Mouse (Mus musculus) stomach, embryonic 14.5 days (tissue): ENCODE measurements around the gene Stat5b. TPM values are rescaled to one million over a fixed set of nuclear protein-coding genes. Genes with fewer than 3 reads are reported as not detected.

ENCODE experiments used
- ATAC-seq: fragments of 200-750 bp; cut with Nextera tagmentation; 2 replicates; pipeline ENCODE4 v1.8.0; 2017; ENCODE audit warnings: low read depth, moderate TSS enrichment; ENCODE audit not compliant: insufficient number of reproducible peaks, insufficient read depth, low FRiP score
- H3K27ac ChIP-seq: fragments of 300-500 bp; sonication (generic); 2 replicates; pipeline ENCODE4 v1.5.1; 2014; ENCODE audit warnings: mild to moderate bottlenecking, low read length, moderate library complexity, mixed read lengths
- H3K27me3 ChIP-seq: fragments of 300-500 bp; sonication (generic); 2 replicates; pipeline ENCODE4 v1.6.1; 2014; ENCODE audit warnings: low read length, control low read depth, mixed read lengths; ENCODE audit not compliant: control insufficient read depth, insufficient read depth
- H3K36me3 ChIP-seq: fragments of 300-500 bp; sonication (generic); 2 replicates; pipeline ENCODE4 v1.6.1; 2014; ENCODE audit warnings: mild to moderate bottlenecking, control low read depth, low read length, moderate library complexity, mixed read lengths; ENCODE audit not compliant: control insufficient read depth, insufficient read depth
- H3K4me1 ChIP-seq: fragments of 300-500 bp; sonication (generic); 2 replicates; pipeline ENCODE4 v1.6.1; 2014; ENCODE audit warnings: low read length, control low read depth, mixed read lengths; ENCODE audit not compliant: control insufficient read depth, insufficient read depth
- H3K4me2 ChIP-seq: fragments of 300-500 bp; sonication (generic); replicated peaks from 2 replicates; pipeline ENCODE4 v1.6.1; 2014; ENCODE audit warnings: low read depth, low read length, control low read depth
- H3K4me3 ChIP-seq: fragments of 300-500 bp; sonication (generic); 2 replicates; pipeline ENCODE4 v1.5.1; 2014; ENCODE audit warnings: low read depth, low read length, control low read depth
- H3K9ac ChIP-seq: fragments of 300-500 bp; sonication (generic); replicated peaks from 2 replicates; pipeline ENCODE4 v1.6.1; 2014; ENCODE audit warnings: low read depth, mild to moderate bottlenecking, control low read depth, low read length, moderate library complexity, mixed read lengths
- H3K9me3 ChIP-seq: fragments of 300-500 bp; sonication (generic); 2 replicates; pipeline ENCODE4 v1.6.1; 2016; ENCODE audit warnings: low read depth, low read length, control low read depth; ENCODE audit not compliant: control insufficient read depth
- WGBS: fragments of 180-500 bp; shearing (Covaris S2); extraction: QIAGEN DNeasy Blood & Tissue Kit; methylation state at CpG from one replicate; pipeline ENCODE4 v1.1.7; 2014; 5-methylcytosine and 5-hydroxymethylcytosine counted together
- polyA plus RNA-seq: library from polyadenylated mRNA; unstranded; fragments of >200 nt; fragmentation: Nextera tagmentation; extraction: Ambion mirVana; gene quantifications from 2 replicates; pipeline ENCODE4 v1.2.1, GENCODE M21; 2014

Stat5b gene
- polyA plus RNA-seq: 24.6 and 26.8 TPM in 2 replicates

DNA sequence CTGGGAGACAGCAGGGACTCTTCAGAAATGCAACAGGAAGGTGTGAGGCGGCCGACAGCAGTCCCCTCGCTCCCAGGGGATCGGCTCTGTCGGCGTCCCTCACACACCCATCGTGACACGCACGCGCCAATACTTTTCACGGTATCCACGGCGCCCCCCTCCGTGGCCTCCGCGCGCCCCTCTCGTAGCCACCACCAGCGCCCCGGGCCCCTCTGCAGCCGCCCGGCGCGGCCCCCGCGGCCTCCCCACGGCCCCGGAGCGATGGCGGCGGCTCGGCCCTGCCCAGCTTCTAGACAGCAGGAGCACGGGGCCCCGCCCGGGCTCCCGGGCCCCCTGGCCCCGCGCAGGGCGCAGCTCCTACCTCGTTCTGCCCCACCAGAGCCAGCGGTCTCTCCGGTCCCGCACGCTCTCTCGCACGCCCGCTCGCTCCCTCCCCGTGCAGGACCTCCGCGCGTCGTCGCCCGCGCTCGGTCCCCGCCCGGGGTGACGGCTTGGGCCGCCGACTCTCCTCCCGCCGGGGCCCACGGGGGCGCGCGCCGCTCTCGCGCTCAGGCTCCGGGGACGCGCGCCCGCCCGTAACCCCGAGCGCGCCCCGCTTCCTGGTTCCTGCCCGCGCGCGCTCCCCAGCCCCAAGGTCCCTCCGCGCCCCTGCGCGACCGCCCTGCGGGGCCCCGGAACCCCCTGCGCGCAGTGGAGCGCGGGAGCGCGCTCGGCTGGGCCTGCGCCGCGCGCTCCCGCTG lies at the start of gene Stat5b:
TSS of gene Stat5b (minus strand) at position 687 of the 740 bp plus-strand sequence.
- Histone ChIP-seq H3K4me1 (peaks cover 10% of the 10 kb centered on the region), H3K9me3 (no peaks in the 10 kb centered on the region), H3K27ac (peak within 1 kb of the TSS; percentile 84), H3K36me3 (no peaks in the 10 kb centered on the region), H3K4me3 (peak within 1 kb of the TSS; percentile 93), H3K27me3 (no peaks in the 10 kb centered on the region), H3K4me2 (peak within 1 kb of the TSS; percentile 79), H3K9ac (peak within 1 kb of the TSS; percentile 96)
- ATAC-seq: peak; percentile 81
- under 1% methylated on average over 91 of the region's 104 CpGs for WGBS

DNA sequence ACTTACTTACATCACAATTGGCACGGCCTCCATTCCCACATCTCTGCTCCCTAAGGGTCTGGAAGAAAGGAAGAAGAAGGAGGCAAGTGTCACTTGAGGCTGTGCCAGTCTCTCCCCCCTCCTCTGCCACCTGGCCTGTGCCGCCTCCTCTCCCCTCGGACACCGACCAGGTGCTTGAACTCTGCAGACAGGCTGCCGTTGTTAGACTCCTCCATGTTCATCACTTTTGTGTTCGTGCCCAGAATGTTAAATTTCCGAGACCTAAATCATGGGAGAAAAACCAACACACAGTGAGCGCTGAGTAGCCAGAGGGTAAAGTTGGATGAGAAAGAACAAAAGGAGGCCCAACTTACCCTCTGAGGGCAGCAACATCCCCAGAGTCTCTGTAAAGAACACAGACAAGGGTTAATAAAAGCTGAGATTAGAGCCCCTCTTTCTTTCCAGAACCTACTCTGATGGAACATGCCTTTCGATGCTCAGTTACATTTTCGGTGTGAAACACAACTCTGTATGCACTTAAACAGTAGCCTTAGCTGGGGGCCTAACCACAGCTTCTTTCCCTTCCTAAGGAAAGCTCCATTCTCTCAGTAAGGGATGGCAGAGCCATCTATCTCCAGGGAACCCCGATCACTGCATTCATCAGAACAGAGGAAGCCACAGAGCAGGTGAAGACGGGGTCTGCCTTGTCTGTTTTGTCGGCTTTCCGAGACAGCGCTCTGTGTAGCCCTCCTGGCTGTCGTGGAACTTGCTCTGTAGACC lies 48.1 kb upstream of the Stat5b start:
- Histone ChIP-seq H3K9ac (no peak overlapping the region), H3K4me3 (no peak overlapping the region), H3K27ac (no peak overlapping the region), H3K4me2 (no peak overlapping the region), H3K9me3 (peaks cover 5% of the 10 kb centered on the region; the same call in 1 of the 2 replicates), H3K4me1 (no peaks in the 10 kb centered on the region), H3K27me3 (no peaks in the 10 kb centered on the region), H3K36me3 (peaks cover 17% of the 10 kb centered on the region; the same call in 1 of the 2 replicates)
- ATAC-seq: no peak
- 81% methylated on average over 16 of the region's 16 CpGs for WGBS

DNA sequence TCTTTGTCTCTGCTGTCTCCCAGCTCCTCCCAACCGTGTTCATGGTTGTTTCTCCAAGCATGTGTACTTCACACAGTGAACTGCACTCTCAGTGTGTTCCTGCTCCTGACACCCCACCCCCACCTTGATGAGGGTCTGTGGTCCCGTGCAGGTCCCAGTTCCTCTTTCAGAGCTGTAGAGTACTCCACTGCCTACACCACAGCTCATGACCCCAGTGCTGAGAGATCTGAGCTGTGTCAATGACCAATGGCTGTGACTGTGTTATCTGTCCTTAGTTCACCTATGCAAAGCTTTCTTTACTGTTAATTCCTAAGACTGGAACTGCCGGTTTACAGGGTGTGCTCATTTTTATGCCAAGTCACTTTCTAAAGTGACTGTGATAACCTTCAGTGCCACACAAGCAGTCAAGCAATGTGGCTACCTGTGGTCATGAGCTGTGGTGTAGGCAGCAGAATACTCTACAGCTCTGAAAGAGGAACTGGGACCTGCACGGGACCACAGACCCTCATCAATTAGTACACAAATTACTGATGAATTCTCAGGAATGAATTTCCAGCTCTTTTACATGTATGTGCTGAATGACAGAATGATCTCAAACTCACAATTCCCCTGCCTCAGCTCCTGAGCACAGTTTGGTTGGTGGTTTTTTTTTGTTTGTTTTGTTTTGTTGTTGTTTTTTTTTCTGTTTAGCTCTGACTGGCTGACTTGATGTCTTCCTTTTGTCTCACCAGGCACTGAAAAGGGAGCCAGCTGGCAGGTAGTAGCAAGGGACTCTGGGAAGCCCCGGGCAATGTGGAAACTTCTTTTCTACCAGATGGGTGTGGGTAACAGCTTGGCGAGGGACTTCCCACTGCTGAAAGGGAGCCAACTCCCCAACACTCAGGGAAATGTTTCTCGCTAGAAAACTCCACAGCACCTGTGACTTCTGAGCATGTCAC lies 47.0 kb upstream of the Stat5b start:
- no peak for ATAC-seq
- H3K27ac ChIP-seq: no peak overlapping the region
- peaks cover 5% of the 10 kb centered on the region; the same call in 1 of the 2 replicates for H3K9me3 ChIP-seq
- H3K36me3 ChIP-seq: peaks cover 20% of the 10 kb centered on the region; the same call in 1 of the 2 replicates
- no peaks in the 10 kb centered on the region for H3K27me3 ChIP-seq
- no peak overlapping the region for H3K4me3 ChIP-seq
- 82% methylated on average over 7 of the region's 7 CpGs for WGBS
- no peak overlapping the region for H3K4me2 ChIP-seq
- H3K4me1 ChIP-seq: no peaks in the 10 kb centered on the region
- H3K9ac ChIP-seq: no peak overlapping the region

DNA sequence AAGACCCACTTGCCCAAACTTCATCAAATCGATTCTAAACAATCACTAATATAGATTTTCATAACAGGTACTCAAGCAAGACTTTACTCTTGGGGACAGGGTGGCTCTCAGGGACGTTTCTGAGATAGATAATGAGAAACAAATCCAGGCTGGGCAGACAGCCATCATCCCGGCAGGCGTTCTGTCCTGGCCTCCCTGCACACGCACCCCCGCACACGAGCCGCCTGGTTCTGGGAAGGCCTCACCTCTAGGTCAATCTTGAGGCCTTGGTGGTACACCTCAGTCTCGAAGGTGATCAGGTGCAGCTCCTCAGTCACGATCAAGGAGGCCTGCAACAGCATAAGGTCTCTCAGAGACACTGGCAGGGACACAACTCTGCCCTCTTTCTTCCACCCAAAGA lies 45.6 kb upstream of the Stat5b start:
- Histone ChIP-seq H3K4me3 (no peak overlapping the region), H3K4me1 (no peaks in the 10 kb centered on the region), H3K9me3 (no peaks in the 10 kb centered on the region), H3K27me3 (no peaks in the 10 kb centered on the region), H3K4me2 (no peak overlapping the region), H3K27ac (no peak overlapping the region), H3K9ac (no peak overlapping the region), H3K36me3 (peaks cover 11% of the 10 kb centered on the region; the same call in 1 of the 2 replicates)
- no peak for ATAC-seq
- 80% methylated on average over 10 of the region's 10 CpGs for WGBS

DNA sequence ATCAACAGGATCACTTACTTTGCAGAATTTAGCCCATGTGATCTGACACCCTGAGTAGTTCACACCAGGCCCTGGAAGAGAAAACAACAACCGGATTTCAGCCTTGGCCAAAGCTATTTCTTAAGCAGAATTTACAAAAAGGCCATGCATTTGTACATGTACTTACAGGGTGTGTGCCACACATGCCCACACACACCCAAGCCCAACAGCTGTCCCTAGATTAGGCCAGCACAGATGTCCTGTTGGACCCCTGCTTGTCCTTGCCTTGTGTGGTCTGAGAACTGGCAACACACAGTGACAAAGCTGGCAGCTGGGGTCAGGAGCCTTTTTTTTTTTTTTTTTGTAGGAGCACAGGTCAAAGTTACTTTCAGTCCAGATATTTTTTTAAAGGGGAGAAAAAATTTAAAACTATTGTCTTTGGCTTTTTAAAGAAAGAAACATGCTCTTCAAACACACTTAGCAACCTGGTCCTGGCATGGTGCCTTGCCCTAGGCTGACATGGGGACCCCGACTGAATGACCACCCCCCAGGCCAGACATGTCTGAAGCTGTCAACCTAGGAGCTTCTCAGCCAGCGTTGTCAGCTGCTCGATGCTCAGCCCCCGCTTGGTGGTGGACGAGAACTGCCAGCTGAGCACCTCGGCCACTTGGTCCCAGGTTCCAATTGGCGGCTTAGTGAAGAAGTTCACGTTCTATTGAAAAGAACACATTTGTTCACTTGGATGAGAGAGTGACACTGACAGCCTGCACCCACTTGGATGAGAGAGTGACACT lies 43.8 kb upstream of the Stat5b start:
- H3K36me3 ChIP-seq: peaks cover 11% of the 10 kb centered on the region; the same call in 1 of the 2 replicates
- no peak overlapping the region for H3K4me3 ChIP-seq
- H3K4me2 ChIP-seq: no peak overlapping the region
- no peaks in the 10 kb centered on the region for H3K4me1 ChIP-seq
- no peak overlapping the region for H3K27ac ChIP-seq
- no peaks in the 10 kb centered on the region for H3K27me3 ChIP-seq
- ATAC-seq: no peak
- 75% methylated on average over 9 of the region's 9 CpGs for WGBS
- no peak overlapping the region for H3K9ac ChIP-seq
- H3K9me3 ChIP-seq: no peaks in the 10 kb centered on the region

DNA sequence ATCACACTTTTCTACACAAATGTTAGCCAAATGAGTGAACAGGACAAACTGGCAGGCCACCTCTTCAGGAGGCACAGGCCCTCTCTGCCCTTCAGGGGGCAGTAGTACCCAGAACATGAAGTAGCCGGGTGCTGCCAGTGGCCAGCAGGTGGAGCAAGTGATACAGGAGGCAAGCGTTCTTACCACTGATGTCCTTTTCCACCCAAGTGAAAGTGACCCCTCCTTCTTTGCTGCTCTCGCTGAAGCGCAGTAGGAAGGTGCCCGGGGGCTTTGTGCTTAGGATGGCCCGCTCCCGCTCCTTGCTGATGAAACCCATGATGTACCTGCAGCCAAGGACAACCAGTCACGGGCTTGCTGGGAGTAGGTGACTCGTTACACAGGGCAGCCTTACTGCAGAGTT lies 43.0 kb upstream of the Stat5b start:
- no peak overlapping the region for H3K27ac ChIP-seq
- H3K4me1 ChIP-seq: no peaks in the 10 kb centered on the region
- no peaks in the 10 kb centered on the region for H3K9me3 ChIP-seq
- 16% methylated on average over 9 of the region's 9 CpGs for WGBS
- peak; percentile 81; the same call in 1 of the 2 replicates for ATAC-seq
- no peak overlapping the region for H3K4me2 ChIP-seq
- H3K27me3 ChIP-seq: no peaks in the 10 kb centered on the region
- H3K9ac ChIP-seq: no peak overlapping the region
- H3K36me3 ChIP-seq: peaks cover 11% of the 10 kb centered on the region; the same call in 1 of the 2 replicates
- no peak overlapping the region for H3K4me3 ChIP-seq

DNA sequence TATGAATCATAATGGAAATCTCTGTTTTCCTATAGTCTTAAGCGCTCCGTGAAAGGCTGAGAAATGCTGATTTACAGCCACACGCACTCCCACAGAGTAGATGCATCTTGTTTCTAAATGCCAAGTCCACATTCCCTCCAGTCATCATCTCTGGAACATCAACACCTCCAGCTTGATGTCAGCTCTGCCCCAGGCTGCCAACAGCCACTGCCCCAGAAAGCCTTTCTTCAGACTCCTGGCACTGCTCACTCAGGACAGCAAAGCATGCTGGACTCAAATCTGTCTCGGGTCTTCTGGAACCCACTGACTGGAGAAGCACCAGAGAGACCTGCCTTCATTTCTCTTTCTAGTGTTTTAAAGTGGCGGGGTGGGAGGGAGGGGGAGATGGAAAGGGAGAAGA lies 41.9 kb upstream of the Stat5b start:
- Histone ChIP-seq H3K36me3 (peaks cover 7% of the 10 kb centered on the region; the same call in 1 of the 2 replicates), H3K27me3 (no peaks in the 10 kb centered on the region)

More for the DNA sequence above, 41.9 kb upstream of the Stat5b start:
- Histone ChIP-seq H3K9ac (no peak overlapping the region), H3K4me2 (no peak overlapping the region), H3K27ac (no peak overlapping the region), H3K4me1 (no peaks in the 10 kb centered on the region), H3K9me3 (no peaks in the 10 kb centered on the region), H3K4me3 (no peak overlapping the region)
- no peak for ATAC-seq
- WGBS: 85% methylated on average over 5 of the region's 5 CpGs
